Mouse (Mus musculus) urinary bladder, postnatal 36 days (tissue): ENCODE results near the gene Pgf.
A peak's percentile ranks its signal among the peaks of the same experiment; 100 is the strongest.

Experiments used
- DNase-seq, 2 experiments: peaks; one replicate each; pipeline ENCODE4 v3.0.0; 2022; ENCODE audit warnings: low spot score in 2 of 2, mixed read lengths in 1 of 2

The Pgf gene

DNA sequence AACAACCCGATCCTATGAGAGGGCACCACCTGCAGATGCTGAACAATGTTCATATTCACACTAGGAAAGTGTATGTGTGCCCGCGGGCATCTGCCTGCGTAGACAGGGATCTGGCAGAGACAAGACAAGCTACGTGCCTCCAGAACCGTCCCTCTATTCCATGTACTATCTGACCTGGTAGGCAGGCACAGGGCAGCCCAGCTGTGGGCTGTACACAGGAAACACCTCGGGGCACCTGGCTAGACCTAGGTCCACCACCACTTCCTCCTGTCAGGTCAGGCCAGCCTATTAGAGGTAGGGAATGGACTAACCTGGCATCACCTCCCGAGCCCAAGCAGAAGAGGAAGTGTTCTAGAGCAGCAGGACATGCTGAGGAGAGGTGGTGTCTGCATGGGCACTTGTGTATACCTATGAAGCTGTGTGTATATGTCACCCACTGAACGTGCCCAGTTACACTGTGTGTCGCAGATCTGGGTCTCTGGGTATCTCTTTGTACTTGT, at the start of gene Pgf:
Pgf (minus strand) TSS at position 51 of the 500 bp plus-strand sequence.
- no peak for DNase-seq

DNA sequence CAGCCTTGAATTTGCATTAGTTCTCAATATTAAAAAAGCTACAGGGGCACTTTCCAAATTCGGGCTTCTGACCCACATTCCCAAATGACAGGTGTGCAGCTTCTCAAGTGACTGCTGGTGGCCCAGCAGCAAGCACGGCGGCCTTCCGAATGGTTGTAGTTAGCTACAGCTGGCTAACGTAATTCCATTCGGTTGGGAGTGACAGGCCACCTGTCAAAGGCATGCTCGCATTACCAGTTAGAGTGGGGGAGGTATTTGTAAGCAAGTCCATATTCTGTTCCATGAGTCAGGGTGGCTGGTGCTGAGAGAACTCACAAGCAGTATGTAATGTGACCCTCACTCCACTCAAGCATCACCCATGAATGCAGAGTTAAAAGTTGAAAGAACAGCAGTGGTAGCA, 49.6 kb upstream of the Pgf start:
- no peak for DNase-seq

DNA sequence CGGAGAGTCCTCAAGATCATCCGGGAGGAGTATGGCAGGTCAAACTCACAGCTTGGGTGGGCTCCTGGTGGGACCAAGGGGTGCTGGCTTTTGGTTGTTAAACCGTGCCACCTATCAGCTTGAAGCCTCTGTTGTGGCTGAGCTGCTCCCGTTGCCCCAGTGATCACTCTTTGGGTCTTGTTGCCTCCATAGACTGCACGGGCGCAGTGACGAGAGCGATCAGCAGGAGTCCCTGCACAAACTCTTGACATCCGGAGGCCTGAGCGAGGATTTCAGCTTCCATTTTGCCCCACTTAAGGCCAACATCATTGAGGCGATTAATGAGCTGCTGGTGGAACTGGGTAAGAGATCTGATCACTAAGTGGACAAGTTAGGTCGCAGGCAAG, 42.3 kb upstream of the Pgf start:
- no peak for DNase-seq

DNA sequence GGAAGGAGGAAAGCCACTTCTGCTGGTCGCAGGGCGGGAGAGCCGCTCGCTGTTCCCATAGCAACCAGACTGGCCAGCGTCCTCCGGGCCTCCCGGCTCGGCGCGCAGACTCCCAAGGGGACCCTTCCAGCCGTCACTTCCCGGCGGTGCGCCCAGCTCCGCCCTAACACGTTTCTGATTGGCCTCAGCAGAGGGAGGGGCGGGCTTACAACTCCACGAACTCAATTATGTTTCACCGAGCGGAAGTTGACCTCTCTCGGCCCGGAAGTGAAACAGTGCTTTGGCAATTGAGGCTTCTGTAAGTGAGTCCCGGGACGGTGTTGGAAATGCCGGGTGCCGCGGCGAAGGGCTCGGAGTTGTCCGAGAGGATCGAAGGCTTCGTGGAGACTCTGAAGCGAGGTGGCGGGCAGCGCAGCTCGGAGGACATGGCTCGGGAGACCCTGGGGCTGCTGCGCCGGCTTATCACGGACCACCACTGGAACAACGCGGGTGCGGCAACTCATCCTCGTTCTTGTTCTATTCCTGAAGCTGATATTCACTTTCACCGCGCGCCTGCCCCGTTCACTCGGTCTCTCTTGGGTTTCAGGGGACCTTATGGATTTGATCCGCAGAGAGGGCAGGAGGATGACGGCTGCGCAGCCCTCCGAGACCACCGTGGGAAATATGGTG, 41.8 kb upstream of the Pgf start, which contains the start of gene Eif2b2:
Eif2b2 (plus strand) TSS at position 246 of the 669 bp plus-strand sequence.
- DNase-seq, result peak; percentile 98 to 99

DNA sequence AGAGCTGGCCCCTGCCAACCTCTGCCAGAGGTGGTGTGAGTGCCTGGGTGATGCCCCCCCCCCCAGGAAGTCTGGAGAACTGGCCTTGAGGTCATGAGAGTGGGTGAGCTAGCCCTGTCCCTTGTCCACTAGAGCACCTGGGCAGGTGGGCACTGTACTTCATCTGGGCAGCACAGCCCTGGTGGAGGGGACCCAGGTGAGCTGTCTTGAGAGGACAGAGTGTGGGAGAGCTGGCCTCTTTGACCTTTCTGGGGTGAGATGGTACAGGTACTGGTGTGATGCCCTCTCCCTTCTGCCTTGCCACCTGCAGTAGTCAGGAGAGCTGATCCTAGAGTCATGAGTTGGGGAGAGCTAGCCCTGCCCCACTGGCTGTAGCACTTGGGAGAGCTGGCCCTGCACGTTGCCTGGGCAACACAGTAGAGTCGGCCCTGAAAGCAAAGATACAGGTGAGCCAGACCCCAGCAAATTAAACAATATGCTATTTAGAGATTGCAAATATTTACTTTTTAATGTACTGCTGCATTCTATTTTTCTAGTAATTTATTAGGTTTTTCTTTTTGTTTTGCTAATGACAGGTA, 40.2 kb upstream of the Pgf start:
- no peak for DNase-seq

DNA sequence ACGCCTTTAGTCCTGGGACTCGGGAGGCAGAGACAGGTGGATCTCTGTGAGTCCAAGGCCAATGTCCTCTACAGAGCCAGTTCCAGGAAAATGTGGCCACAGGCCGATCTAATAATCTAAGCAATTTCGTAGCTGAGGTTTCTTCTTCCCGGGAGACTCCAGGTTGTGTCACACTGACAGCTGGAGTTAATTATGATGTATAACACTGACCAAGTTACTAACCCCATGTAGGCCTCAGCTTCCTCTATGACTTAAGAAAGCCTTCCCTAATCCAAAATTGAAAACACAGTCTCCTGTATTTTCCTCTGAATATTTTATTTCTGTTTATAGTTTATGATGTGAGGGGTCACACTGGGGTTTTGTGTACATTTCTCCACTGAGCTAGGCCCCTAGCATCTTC, 37.4 kb upstream of the Pgf start:
- DNase-seq, result no peak

DNA sequence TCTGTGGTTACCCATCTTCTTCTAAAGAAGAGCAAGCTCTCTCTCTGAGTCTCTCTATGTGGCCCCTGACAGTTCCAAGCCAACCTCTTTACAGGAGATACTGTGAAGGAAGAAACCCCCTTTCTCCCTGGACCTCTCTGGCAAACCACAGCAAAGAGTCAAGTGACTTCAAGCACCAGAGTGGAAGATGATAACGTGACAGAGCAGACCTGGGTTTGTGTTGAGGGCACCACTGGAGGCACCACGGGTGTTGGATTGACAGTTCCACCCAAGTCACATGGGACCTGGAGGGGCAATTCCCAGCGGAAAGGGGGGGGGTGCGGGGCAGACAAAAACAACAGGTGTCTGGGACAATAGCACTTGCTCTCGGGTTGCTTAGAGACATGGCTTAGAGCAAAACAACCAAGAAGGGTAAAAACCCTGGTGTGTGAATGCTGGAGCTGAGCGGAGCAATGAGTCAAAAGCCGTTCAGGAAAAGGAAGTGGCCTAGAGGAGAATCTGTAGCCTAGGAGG, 31.2 kb upstream of the Pgf start:
- DNase-seq, result no peak

DNA sequence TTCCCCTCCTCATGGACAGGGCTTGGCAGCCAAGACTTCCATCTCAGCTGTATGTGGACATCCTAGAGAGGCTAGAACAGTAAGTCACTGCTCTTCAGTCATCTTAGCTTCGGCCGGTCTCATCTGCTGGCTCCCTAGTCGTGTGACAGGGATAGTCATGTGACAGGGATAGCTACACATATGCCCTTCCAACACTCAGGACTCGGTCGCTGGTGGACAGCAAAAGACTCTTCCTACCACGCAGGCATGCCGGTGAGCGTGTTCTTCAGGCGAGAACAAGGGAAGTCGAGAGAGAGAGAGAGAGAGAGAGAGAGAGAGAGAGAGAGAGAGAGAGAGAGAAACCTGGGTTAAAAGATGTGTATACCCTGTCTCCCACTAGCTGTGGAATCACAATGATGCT, 27.8 kb upstream of the Pgf start:
- DNase-seq, result no peak

DNA sequence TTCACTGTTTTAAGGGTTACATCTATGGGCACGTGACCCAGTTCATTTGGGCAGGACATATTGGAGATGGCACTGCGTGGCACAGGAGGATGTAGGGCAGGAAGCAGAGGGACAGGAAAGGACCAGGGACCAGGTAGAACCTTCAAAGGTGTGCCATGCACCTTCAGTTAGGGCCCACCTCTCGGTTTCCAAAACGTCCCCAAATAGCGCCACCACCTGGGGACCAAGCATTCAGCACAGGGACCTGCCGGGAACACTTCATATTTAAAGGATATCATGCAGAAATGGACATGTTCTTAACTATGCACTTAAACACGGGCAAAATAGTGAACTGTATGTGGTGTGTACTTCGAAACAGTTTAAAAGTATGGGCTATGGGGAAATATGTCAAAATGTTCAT, 26.5 kb upstream of the Pgf start:
- DNase-seq, result no peak

DNA sequence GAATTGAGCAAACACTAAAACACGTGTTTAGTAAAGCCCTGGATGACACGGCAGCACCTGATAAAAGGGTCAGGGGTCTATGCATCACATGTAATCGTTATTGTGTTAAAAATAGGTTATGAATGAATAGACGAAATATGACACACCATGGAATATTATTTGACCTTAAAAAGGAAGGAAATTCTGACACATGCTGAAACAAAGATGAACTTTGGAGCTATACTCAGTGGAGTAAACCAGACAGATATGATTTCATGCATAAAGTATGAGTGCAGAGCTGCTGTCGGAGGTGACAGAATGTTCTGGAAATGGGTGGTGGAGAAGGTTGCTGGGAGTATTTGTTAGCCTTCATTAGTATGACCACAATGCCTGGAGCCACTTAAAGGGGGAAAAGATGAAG, 26.1 kb upstream of the Pgf start:
- DNase-seq, result no peak

DNA sequence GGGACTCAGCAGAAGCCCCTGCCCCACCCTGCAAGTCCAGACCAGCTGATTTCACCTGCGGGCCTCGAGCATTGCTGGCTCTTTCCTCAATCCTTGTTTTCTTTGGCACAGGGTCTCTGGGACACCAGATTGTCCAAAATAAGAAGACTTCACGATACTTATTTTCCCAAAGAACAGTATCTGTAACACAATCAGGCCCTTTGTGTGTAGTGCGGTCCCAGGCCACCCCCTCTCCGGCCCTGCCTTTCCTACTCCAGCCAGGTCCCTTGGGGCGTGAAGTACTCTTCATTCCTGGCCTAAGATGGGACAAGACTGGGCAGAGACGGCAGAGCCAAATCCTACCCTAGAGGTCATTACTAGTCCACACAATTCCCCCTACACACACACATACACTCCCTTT, 24.6 kb upstream of the Pgf start:
- DNase-seq, result no peak

DNA sequence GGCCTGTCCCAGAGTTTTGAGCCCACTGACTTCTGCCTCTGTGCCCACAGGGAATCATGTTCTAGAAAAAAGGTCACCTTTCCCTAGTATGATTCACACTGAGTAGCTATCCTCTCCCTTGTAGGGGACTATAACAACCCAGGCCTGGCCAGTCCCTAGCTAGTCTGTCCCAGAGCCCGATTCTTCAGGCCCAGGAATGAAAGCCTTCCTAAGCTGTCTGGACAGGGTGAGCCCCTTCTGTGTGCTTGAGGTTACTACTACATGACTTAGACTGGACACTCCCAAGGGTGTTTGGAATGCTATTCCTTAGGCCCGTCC, 24.2 kb upstream of the Pgf start:
- no peak for DNase-seq

DNA sequence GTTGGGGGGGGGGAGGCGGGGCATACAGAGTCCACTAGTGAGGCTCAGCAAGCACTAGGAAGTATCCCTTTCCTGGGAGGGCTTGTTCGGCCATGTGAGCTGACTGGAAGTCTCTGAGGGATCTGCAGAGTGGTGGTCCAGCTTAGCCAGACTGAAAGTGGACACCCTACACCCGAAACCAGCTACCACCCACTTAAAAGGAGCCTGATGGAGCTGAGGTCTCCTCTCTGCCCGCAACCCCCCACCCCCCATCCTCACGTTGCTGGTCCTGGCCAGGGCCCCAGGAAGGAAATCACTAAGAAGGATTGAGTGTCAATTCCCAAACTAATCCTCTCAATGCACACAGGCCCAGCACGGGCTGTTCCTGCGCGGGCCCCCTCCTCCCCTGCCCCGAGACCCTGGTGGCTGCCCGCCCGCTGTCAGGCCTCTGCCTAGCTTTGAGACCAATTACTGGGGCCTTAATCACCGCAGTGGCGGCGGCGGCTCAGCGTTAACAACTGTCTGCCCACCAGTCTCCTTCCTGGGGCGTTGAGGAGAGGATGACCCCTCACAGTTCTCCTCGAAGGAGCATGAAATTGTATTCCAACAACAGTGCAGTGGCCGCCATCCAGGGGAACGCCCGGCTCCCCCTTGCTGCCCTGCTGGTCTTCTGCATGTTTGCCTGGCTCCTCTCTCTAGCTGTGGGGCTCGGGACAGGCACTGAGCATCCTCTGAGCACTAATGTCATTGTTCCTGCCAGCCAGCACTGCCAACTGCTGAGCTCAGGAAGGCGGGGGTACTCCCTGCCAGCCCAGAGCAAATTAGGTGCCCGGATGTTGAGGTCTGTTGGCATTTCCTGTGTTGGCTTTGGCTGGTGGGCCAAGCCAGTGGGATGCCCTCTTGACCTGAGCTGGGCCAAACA, 23.6 kb upstream of the Pgf start:
- no peak for DNase-seq

DNA sequence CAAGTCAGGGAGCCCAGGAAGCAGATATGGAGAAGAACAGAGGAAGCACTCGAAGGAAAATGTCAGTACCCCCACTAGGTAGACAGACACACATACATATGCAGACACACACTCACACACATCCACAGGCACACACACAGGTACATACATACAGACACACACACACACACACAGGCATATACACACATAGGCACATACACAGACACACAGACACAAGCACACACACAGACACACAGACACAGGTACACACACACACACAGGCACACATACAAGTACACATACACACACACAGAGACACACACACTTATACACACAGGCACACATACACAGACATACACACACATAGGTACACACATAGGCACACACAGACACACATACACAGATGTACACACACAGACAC, 22.4 kb upstream of the Pgf start:
- no peak for DNase-seq

DNA sequence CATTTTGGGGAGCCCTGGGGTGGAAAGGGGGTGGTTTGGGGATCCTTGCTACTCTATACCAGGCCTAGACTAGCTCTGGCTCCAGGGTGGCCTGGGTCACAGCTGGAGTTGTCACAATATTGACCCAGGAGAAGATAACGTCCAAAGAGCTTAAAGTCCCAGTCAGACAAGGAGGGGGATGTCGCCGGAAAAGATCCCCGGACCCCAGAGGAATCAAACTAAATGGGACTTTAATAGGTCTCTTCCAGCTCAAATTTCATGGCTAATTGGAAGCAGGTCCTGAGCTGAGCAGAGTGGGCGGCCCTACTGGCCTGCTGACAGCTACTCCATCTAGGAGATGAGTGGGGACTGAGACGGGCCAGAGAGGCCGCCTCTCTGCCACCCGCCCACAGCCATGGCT, 20.3 kb upstream of the Pgf start:
- no peak for DNase-seq

DNA sequence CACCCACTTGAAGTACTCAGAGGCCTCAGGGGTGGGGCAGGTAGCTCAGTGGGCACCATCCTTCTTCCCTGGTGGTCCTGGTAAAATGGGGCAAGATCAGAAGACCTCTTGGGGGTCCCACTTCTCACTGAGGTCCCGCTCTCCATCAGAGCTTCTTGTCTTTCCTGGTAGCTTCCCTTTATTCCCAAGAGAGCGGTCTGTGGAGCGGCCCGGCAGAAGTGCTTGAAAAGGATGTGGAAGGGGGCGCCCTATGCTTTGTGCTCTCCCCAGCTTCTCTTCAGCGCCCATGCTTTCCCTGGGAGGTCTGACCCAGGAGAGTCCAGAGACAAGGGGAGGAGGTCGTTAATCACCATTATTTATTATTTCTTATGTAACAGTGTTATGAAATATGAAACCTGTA, 19.8 kb upstream of the Pgf start:
- DNase-seq, result no peak

DNA sequence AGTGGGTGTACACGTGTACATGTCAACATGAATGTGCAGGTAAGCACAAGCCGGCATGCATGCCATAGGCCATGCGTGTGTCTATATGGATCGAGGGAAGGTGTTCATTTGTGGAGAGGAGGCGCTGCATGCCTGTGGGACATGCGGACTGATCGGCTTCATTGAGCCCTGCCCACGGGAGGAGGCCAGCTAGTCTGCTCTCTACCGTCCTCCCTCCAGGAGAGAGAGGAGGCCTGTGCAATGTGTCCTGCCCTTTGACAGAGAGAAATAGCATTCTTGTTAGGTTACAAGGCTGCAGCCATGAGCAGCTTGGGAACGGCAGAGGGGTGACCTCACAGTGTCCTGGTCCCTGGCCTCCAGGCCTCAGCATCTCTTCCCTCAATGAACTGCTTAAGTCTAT, 18.6 kb upstream of the Pgf start:
- DNase-seq, result no peak

DNA sequence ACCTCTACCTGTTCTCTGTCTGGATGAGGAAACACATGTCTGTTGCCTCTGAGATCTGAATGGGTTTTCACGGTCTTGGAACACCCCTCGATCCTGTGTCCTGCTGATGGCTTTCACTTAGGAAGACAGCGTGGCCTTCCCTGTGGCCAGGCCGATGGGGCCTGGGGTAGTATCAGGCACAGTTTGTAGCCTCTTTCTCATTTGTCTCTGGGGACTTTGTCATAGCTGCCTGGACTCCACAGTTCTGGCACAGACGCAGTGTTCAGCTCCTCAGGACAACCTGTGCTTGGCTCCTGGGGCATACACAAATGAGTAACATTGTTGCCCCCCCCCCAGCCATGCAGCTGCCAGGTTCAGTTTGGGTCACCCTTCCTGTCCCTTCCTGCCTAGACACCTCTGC, 17.5 kb upstream of the Pgf start:
- DNase-seq, result no peak

DNA sequence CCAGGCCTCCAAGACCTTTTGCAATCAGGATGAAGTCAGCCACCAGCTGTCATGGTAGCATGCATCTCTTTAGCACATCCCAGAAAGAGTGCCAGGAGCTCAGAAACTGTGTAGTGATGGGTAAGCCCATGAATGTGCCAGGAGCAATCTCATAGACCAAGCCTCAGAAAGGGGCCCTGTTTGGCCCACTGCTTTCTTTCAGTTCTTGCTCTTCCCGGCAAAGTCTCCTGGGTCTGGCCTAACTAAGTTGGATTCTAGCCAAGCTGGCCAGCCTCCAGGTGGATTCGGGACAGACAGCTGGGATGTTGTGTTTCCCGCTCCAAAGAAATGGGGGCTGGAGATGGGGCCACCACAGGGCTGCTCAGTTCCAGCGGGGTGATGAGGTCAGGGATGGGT, 17.0 kb upstream of the Pgf start:
- peak; percentile 44 to 71 for DNase-seq

DNA sequence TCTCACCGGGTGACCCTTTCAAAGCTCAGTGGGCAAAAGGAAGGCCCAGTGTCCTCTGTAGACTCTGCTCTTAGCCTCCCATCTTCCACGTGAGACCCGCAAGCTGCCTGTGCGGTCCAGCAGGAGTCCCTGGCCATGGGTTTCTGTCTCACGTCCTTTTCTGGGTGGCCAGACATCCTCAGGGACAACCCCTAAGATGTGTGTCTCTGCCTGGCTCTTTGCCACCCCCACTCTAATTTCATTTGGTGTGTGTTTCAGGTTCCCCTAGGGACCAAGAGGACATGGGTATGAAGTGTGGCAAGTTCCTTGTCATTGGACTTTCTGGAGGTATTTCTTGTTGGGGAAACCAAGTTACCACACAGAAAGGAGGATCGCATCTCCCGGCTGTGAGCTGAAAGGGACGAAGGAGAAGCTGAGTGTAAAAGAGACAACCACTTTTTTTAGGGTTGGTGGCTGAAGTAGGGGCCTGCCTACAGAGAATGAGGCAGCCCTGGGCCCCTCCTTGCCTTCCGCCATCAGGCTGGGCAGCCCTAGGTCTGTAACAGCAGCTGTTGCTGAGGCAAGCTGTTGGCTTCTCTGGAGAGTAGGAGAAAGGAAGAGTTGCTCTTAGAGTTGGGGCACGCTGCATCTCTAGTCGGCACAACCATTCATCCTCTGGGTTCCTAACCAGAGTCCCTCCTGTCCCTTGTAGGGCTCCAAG, 16.5 kb upstream of the Pgf start:
- no peak for DNase-seq

DNA sequence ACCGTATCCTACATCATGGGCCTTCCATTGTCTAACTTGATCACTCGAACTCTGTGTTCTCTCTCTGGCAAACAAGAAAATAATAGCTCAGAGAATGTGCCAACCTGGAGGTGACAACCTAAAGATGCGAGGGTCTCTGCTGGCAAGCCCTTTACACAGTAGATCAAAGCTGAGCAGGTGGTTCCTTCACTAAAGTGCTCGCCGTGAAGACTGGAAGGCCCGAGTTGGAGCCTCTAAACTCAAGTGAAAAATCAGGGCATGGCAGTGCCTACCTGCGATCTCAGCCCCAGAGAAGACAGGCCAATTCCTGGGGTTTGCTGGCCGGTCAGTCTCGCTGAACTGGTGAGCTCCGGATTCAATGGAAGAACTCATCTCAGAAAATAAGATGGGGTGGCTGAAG, 15.6 kb upstream of the Pgf start:
- no peak for DNase-seq

DNA sequence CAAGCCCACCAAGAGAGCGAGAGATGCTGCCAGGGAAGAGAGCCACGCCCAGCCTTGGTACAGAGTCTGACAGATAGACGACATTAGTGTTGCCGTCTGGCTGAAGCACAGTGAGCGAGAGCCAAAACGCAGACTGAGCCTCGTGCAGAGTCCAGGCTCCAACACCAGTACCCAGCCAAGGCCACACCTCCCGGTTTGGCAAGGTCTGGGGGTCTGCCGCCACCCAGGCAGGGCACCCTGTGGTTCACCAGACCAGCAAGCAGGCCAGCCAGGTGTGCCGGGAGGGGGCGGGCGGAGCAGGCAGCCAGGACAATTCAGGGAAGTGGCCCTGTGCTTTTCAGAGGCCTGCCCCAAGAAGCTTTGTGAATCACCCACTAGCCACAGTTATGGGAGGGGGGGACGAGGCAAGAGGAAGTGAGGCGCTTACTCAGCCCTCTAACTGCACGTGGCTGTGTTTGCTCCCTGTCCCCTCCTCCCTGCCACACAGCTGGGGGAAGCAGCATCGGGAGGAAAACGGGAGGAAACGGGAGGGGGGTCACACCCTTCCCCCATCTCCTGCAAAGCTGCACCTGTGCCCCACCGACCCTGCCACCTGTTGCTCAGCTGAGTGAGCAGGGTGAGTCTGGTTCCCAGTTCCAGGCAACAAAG, 15.0 kb upstream of the Pgf start:
- peak; percentile 37 to 61 for DNase-seq
